Mouse (Mus musculus) testis, adult 10 weeks (tissue): ENCODE results near the gene Gm8267. TPM values are rescaled to one million over a fixed set of nuclear protein-coding genes. Genes with fewer than 3 reads are reported as not detected.

Source experiments
- polyA plus RNA-seq: library from polyadenylated mRNA; stranded (reverse); fragments of 350-450 nt; fragmentation: Illumina TruSeq; extraction: RNeasy Lipid Tissue Mini Kit (QIAGEN cat#74804); gene quantifications from one replicate; pipeline ENCODE4 v1.2.3, GENCODE M21; 2014; ENCODE audit warnings: low read depth, low replicate concordance

Gene Gm8267
- polyA plus RNA-seq = 8.8 TPM

GRCm38 (mm10) chr14:44750240-44750639, at the start of gene Gm8267:
Gene Gm8267 (minus strand): TSS chr14:44750340.

GRCm38 (mm10) chr14:44706356-44706755, 43.8 kb downstream of the Gm8267 start, which contains the start of gene Gm8257:
Gene Gm8257 (minus strand): TSS chr14:44706456.

Other genes with a start within 250 kb of the Gm8267 start
- not detected for gene Gm17093, start 232.1 kb downstream of the Gm8267 start, polyA plus RNA-seq
- 4.3 TPM for gene Gm8247, start 167.2 kb downstream of the Gm8267 start, polyA plus RNA-seq
- gene Gm5624, start 122.4 kb downstream of the Gm8267 start, polyA plus RNA-seq = 31.5 TPM
- 9.5 TPM for gene Gm8257, start 43.9 kb downstream of the Gm8267 start, polyA plus RNA-seq
- 0.81 TPM for gene Ptgdr, start 109.0 kb upstream of the Gm8267 start, polyA plus RNA-seq
- gene Ptger2, start 237.9 kb upstream of the Gm8267 start, polyA plus RNA-seq = 0.11 TPM